Mouse (Mus musculus) hindbrain, embryonic 16.5 days (tissue): ENCODE measurements around the gene Inpp5b. TPM values are rescaled to one million over a fixed set of nuclear protein-coding genes. Genes with fewer than 3 reads are reported as not detected.
"Not testable (repeated sequence)": the region's sequence is repeated elsewhere in the genome, so short reads cannot be mapped to it uniquely, and the experiment has no call there.

Experiments used
- ATAC-seq: fragments of 200-750 bp; cut with Nextera tagmentation; 2 replicates; pipeline ENCODE4 v1.8.0; 2017; ENCODE audit warnings: moderate TSS enrichment, moderate library complexity
- H3K27ac ChIP-seq: fragments of 300-500 bp; sonication (generic); 2 replicates; pipeline ENCODE4 v1.5.1; 2014; ENCODE audit warnings: low read depth, mild to moderate bottlenecking, control low read depth, low read length, moderate library complexity
- H3K27me3 ChIP-seq: fragments of 300-500 bp; sonication (generic); replicated peaks from 2 replicates; pipeline ENCODE4 v1.6.1; 2014; ENCODE audit warnings: low read length; ENCODE audit not compliant: control insufficient read depth, insufficient read depth
- H3K36me3 ChIP-seq: fragments of 300-500 bp; sonication (generic); 2 replicates; pipeline ENCODE4 v1.6.1; 2014; ENCODE audit warnings: mild to moderate bottlenecking, low read length, moderate library complexity, mixed read lengths; ENCODE audit not compliant: control insufficient read depth, insufficient read depth
- H3K4me1 ChIP-seq: fragments of 300-500 bp; sonication (generic); 2 replicates; pipeline ENCODE4 v1.6.1; 2014; ENCODE audit warnings: low read depth, low read length; ENCODE audit not compliant: control insufficient read depth, insufficient read depth
- H3K4me2 ChIP-seq: fragments of 300-500 bp; sonication (generic); 2 replicates; pipeline ENCODE4 v1.6.1; 2014; ENCODE audit warnings: mild to moderate bottlenecking, low read length, control low read depth, moderate library complexity
- H3K4me3 ChIP-seq: fragments of 300-500 bp; sonication (generic); 2 replicates; pipeline ENCODE4 v1.5.1; 2014; ENCODE audit warnings: mild to moderate bottlenecking, low read length, control low read depth, moderate library complexity
- H3K9ac ChIP-seq: fragments of 300-500 bp; sonication (generic); 2 replicates; pipeline ENCODE4 v1.6.1; 2014; ENCODE audit warnings: low read depth, mild to moderate bottlenecking, control low read depth, low read length, moderate library complexity
- H3K9me3 ChIP-seq: fragments of 300-500 bp; sonication (generic); 2 replicates; pipeline ENCODE4 v1.6.1; 2014; ENCODE audit warnings: mild to moderate bottlenecking, low read length, moderate library complexity; ENCODE audit not compliant: control insufficient read depth
- WGBS: fragments of 180-500 bp; shearing (Covaris S2); extraction: QIAGEN DNeasy Blood & Tissue Kit; methylation state at CpG from one replicate; pipeline ENCODE4 v1.1.7; 2014; 5-methylcytosine and 5-hydroxymethylcytosine counted together
- polyA plus RNA-seq: library from polyadenylated mRNA; unstranded; fragments of >200 nt; fragmentation: Nextera tagmentation; extraction: Ambion mirVana; gene quantifications from 2 replicates; pipeline ENCODE4 v1.2.1, GENCODE M21; 2015

Inpp5b gene
- polyA plus RNA-seq, 1 experiment from 2014 or later = 18.4 TPM

DNA sequence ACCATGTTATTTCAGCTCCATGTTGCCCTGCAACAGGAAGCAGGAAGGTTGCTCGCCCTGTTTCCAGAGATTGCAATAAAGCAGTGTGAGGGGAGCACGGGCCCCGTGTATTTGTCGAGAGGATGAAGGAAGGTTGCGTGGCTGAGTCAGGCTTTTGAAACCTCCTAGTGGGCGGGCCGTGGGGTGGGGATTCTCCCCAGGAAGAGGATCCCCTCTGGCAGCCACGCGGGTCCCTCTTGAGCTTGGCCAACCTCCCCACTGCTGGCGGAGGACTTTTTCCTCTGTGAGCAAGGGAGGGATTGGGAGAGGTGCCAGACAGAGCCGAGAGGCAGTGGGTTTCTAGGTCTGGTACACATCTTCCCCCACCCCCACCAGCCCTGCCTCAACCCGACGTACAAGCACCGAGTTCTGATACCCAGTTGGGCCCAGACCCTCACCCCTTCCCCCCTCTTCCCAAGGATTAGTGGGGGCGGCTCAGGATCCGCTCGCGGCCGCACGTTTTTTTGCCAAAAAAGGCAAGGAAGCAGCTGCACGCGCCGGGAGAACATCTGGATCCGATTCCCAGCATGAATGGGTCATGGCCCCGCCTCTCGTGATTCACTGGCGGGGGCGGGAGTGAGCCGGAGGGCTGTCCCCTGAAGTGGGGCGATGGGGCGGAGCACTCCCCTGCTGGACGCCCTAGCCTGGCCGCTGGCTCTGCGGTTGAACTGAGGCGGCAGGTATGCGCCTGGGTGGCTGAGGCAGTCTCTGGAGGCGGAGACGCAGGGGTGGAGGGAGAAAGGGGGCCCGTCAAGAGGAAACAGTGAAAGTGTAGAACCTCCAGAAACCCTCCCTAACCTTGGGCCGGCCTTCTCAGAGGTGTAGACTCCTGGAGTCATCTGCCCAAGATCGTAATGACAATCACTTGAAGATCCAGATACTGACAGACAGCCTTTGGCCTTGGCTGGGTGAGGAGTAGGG, 32.9 kb upstream of the Inpp5b start:
- H3K27me3 ChIP-seq = peaks cover 17% of the 10 kb centered on the region
- H3K36me3 ChIP-seq = no peaks in the 10 kb centered on the region
- ATAC-seq = peak; percentile 48; the same call in 1 of the 2 replicates
- peak overlapping the region; percentile 51 for H3K9ac ChIP-seq
- WGBS = 3% methylated on average over 41 of the region's 41 CpGs
- H3K27ac ChIP-seq = peak overlapping the region; percentile 34; the same call in 1 of the 2 replicates
- H3K9me3 ChIP-seq = no peaks in the 10 kb centered on the region
- peak overlapping the region; percentile 61 for H3K4me2 ChIP-seq
- peaks cover 13% of the 10 kb centered on the region for H3K4me1 ChIP-seq
- peak overlapping the region; percentile 33 for H3K4me3 ChIP-seq

DNA sequence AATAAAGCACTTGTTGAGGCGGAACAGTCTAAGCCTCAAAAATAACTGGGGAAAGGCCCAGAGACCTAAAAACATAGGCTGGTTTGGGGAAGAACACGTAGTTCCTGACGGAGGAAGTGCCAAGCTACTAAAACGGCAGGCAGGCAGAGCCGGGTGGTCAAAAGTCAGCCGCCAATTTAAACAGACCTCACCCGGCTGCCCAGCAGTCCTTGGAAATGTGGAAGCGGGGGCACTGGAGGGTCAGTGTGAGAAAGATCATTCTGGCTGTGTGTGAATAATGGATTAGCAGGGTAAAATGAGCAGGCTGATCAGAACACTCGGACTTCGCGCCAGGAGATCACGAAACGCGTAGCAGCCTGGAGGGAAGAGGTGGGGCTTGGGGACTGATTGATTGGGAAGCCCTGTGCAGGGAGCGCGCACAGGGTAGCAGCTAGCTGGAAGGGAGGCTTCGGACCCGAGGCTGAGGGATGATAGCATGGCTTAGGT, 31.6 kb upstream of the Inpp5b start:
- Histone ChIP-seq H3K27ac (no peak overlapping the region), H3K9ac (no peak overlapping the region), H3K36me3 (no peaks in the 10 kb centered on the region), H3K4me3 (peak overlapping the region; percentile 4; the same call in 1 of the 2 replicates), H3K27me3 (peaks cover 17% of the 10 kb centered on the region), H3K4me1 (peaks cover 7% of the 10 kb centered on the region), H3K4me2 (peak overlapping the region; percentile 35), H3K9me3 (no peaks in the 10 kb centered on the region)
- ATAC-seq = no peak
- 3% methylated on average over 18 of the region's 18 CpGs for WGBS

GRCm38 (mm10) chr4:124710776-124711291, 30.8 kb upstream of the Inpp5b start:
- H3K4me3 ChIP-seq = no peak overlapping the region
- H3K36me3 ChIP-seq = no peaks in the 10 kb centered on the region
- H3K27me3 ChIP-seq = peaks cover 17% of the 10 kb centered on the region
- ATAC-seq = no peak
- no peak overlapping the region for H3K27ac ChIP-seq
- H3K9ac ChIP-seq = no peak overlapping the region
- H3K9me3 ChIP-seq = no peaks in the 10 kb centered on the region
- 11% methylated on average over 5 of the region's 5 CpGs for WGBS
- no peak overlapping the region for H3K4me2 ChIP-seq
- peaks cover 14% of the 10 kb centered on the region for H3K4me1 ChIP-seq

GRCm38 (mm10) chr4:124712618-124713017, 29.0 kb upstream of the Inpp5b start:
- Histone ChIP-seq H3K9ac (no peak overlapping the region), H3K9me3 (no peaks in the 10 kb centered on the region), H3K4me1 (peaks cover 20% of the 10 kb centered on the region), H3K36me3 (peaks cover 4% of the 10 kb centered on the region; the same call in 1 of the 2 replicates), H3K27me3 (peaks cover 14% of the 10 kb centered on the region), H3K27ac (no peak overlapping the region), H3K4me3 (no peak overlapping the region), H3K4me2 (no peak overlapping the region)
- 84% methylated on average over 6 of the region's 6 CpGs for WGBS
- ATAC-seq = no peak

- 81% methylated on average over 5 of the region's 5 CpGs for WGBS
- H3K36me3 ChIP-seq, H3K27ac ChIP-seq, H3K9ac ChIP-seq, ATAC-seq, H3K4me3 ChIP-seq, H3K4me2 ChIP-seq, H3K9me3 ChIP-seq: not testable (repeated sequence)
- Histone ChIP-seq H3K4me1 (peaks cover 17% of the 10 kb centered on the region), H3K27me3 (peaks cover 12% of the 10 kb centered on the region)
Observed at GRCm38 (mm10) chr4:124713850-124714249, 27.8 kb upstream of the Inpp5b start.

DNA sequence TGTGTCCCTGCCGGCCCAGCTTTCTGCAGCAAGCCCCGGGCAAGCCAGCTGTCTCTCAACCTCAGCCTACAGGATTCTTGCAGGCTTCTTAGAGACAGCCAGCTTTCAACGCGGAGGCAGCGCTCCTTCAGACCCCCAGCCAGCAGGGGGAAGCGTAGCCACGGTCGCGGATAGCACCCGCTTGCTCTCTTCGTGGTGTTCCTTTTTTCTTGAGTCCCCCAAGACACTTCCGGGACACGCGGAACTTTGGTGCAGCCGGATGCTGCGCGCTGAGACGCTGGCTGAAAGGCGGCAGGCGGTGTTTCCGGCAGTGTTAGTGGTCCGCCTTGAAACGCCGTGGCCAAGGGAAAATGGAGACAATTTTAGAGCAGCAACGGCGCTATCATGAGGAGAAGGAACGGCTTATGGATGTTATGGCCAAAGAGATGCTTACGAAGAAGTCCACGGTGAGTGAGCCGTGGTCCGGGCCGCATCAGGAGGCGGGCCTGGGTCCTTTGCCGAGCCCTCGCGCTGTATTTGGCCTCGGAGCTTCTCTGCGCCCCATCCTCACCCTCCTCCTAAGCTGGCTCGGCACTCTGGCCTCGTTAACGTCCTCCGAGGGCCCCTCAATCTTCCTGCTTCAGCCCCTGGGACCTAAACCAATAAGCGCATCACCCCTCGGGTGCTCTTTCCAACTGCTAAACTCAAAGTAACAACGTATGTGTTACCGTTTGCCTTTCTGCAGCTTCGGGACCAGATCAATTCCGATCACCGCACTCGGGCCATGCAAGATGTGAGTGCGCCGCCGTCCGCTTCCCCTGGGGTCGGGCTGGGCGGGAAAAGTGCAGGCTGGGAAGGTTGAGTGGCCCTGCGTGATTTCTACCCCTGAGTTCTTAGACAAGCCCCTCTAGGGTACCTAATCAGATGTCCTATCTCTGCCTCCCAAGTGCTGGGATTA, 26.8 kb upstream of the Inpp5b start, which contains the start of gene Sf3a3:
Gene Sf3a3, plus strand, starts transcription at position 232 of the 937 bp plus-strand sequence.
- Histone ChIP-seq H3K4me2 (peak within 1 kb of the TSS; percentile 99), H3K9ac (peak within 1 kb of the TSS; percentile 83), H3K36me3 (peaks cover 16% of the 10 kb centered on the region), H3K27me3 (peaks cover 6% of the 10 kb centered on the region; the same call in 1 of the 2 replicates), H3K4me1 (peaks cover 13% of the 10 kb centered on the region), H3K9me3 (no peaks in the 10 kb centered on the region), H3K27ac (peak within 1 kb of the TSS; percentile 71), H3K4me3 (peak within 1 kb of the TSS; percentile 83)
- WGBS = under 1% methylated on average over 53 of the region's 57 CpGs
- peak; percentile 97 for ATAC-seq

- Histone ChIP-seq H3K27ac (no peak overlapping the region), H3K36me3 (peaks cover 37% of the 10 kb centered on the region), H3K4me2 (no peak overlapping the region), H3K27me3 (no peaks in the 10 kb centered on the region), H3K4me1 (peaks cover 13% of the 10 kb centered on the region), H3K9me3 (no peaks in the 10 kb centered on the region), H3K9ac (no peak overlapping the region), H3K4me3 (no peak overlapping the region)
- 95% methylated on average over 4 of the region's 4 CpGs for WGBS
- ATAC-seq = no peak
Observed at GRCm38 (mm10) chr4:124719101-124719500, 22.5 kb upstream of the Inpp5b start.

DNA sequence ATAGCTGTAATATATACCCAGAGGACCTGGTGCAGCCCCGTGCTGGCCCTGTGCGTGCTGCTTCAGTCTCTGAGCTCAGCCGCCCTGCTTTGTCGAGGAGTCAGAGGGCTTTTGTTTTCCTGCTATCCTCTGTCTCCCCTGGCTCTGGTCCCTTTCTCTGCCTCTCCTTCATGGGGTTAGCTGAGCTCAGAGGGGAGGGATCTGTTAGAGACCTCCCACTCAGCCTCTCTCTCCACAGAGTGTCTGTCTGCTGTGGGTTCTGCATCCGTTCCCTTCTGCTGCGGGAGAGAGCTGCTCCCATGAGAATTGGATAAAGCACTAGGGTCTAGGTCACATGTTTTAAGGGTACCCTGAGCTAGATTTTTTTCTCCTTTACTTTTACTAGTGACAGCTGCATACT, 15.5 kb upstream of the Inpp5b start:
- Histone ChIP-seq H3K4me3 (no peak overlapping the region), H3K4me1 (no peaks in the 10 kb centered on the region), H3K9me3 (no peaks in the 10 kb centered on the region), H3K27ac (no peak overlapping the region), H3K9ac (no peak overlapping the region), H3K36me3 (peaks cover 66% of the 10 kb centered on the region), H3K4me2 (no peak overlapping the region), H3K27me3 (no peaks in the 10 kb centered on the region)
- WGBS = 82% methylated on average over 6 of the region's 6 CpGs
- no peak for ATAC-seq
